Mouse (Mus musculus) bone marrow, adult 2 months (tissue): Measurements from ENCODE around the gene Fgr.

Source experiments
- CTCF ChIP-seq: fragments of 200-500 bp; IDR thresholded peaks from 2 replicates; pipeline ENCODE4 v1.5.1; 2011; ENCODE audit warnings: low read length, control low read depth; ENCODE audit not compliant: control insufficient read depth, insufficient read depth
- POLR2A ChIP-seq: fragments of 200-500 bp; IDR thresholded peaks from 2 replicates; pipeline ENCODE4 v1.6.1; 2011; ENCODE audit warnings: low read depth, mild to moderate bottlenecking, control low read depth, low read length, borderline replicate concordance; ENCODE audit not compliant: control insufficient read depth

DNA sequence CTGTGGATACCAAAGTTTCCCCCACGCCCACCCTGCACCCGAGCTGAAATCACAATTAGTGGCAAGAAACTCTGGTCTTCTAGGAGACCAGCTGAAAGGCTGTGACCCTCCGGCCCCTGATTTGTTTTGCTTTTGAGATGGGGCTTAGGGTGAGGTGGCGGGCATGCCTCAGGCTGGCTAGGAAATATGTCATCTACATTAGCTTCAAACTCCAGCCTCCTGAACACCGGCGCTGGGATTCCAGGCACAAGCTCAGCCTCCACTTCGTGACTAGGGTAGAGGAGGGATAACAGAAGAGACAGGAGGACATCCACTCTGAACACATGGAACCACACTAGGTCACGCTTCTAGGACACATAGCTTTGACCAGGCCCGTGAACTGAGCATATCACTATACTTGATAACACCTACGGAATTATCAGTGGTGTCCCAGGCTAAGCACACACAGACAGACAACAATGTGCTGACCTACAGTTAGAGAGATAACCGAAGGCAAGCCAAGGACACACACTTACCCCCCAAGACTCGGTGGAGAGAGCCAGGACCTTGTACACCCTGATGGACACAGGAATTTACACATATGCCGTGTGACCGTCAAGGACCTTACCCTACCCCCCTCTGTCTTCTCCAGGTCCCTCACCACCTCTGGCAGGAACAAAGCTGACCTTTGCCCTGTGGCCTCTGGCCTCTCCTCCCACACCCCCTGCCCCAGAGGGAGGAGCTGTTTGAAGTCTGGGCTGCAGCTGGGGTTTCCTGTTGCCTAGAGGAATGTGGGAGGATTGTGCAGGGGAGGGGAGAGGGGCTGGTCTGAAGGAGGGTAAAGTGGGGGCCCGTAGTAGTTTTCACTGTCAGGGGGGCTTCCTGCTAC is 33.9 kb downstream of the Fgr start:
- TF ChIP-seq CTCF, result no peak
- no peak for TF ChIP-seq POLR2A
